8 mouse cellular contexts compared by ENCODE assay signal in the genomic region with DNA sequence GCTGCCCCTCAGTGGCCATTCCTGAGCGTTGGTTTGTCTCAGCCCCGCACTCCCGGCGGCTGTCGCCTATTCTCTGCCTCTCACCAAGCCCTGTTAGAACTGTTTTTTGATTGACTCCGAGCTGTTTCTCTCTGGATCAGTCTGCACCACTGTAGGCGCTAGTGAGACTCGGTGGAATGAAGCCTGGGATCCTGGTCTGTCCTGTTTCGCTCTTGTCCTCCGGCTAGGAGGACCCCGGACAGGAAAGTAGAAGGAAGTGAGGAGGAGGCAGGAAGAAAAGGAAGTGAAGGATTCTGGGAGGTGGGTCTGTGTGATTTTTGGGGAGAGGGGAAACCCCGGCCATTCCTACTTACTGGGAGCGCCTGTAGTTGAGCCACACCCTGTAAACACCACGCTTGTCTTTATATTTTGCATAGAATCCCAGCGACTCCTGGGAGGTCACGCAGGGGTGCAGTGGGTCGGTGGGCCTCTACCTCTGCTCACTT. TPM values are rescaled to one million over a fixed set of nuclear protein-coding genes. Genes with fewer than 3 reads are reported as not detected.
DNase-seq lines count a peak whose midpoint lies in the region; ATAC-seq lines count a peak whose summit lies in the region.

No protein-coding gene starts in this region.

- H3K27ac ChIP-seq in lung, embryonic 16.5 days (ENCODE audit: low read length), result peak overlapping the region; percentile 72

- peak overlapping the region; percentile 87 for H3K9ac ChIP-seq in lung, embryonic 16.5 days (ENCODE audit: low read length)

- no peaks in the 10 kb centered on the region for H3K9me3 ChIP-seq in lung, embryonic 16.5 days (ENCODE audit: control insufficient read depth, low read length)

- peaks cover 15% of the 10 kb centered on the region for H3K4me1 ChIP-seq in lung, embryonic 16.5 days (replicated peaks; ENCODE audit: control insufficient read depth, insufficient read depth, low read length)

- peak overlapping the region; percentile 88 for H3K4me3 ChIP-seq in lung, embryonic 16.5 days (ENCODE audit: low read length)

- ATAC-seq in granulocyte monocyte progenitor cell, adult 5-6 weeks (replicated peaks; ENCODE audit: poor library complexity, severe bottlenecking), result peak; percentile 29
- ATAC-seq in lung, embryonic 16.5 days (ENCODE audit: low read depth), result peak; percentile 47

- peak overlapping the region; percentile 89 for H3K4me2 ChIP-seq in lung, embryonic 16.5 days (ENCODE audit: low read depth, low read length)

- under 1% methylated on average over 17 of the region's 17 CpGs for WGBS in lung, embryonic 16.5 days

- peaks cover 3% of the 10 kb centered on the region; the same call in 1 of the 2 replicates for H3K27me3 ChIP-seq in lung, embryonic 16.5 days (ENCODE audit: control insufficient read depth, insufficient read depth, low read depth, low read length)

- peak; percentile 54 for DNase-seq in urinary bladder, postnatal 14 days (ENCODE audit: low spot score)
- no peak for DNase-seq in urinary bladder, postnatal 4 days (ENCODE audit: low spot score in 2 of 2)
- peak; percentile 52 for DNase-seq in cerebellum, adult 8-10 months
- peak; percentile 74 for DNase-seq in kidney, adult 18-20 months
- peak; percentile 64 for DNase-seq in retina, embryonic 14.5 days (ENCODE audit: low spot score)
- DNase-seq in layer of hippocampus, adult 11-12 months (ENCODE audit: low spot score), result no peak

- H3K36me3 ChIP-seq in lung, embryonic 16.5 days (ENCODE audit: control insufficient read depth, insufficient read depth, low read length), result peaks cover 8% of the 10 kb centered on the region

RNA-seq across cellular contexts. Expression of gene Pheta1, which starts 0.7 kb away (rescaled TPM):
- total RNA-seq in granulocyte monocyte progenitor cell, adult 5-6 weeks (2014; fragmentation: Nextera tagmentation), result 0.62 and 2.6 TPM in 2 replicates
- 1.1 and 2.2 TPM in 2 replicates for total RNA-seq in granulocyte monocyte progenitor cell, adult 5-6 weeks (2017)
- polyA plus RNA-seq in lung, embryonic 16.5 days (2015; fragmentation: Nextera tagmentation; extraction: Ambion mirVana), result 23.0 and 23.2 TPM in 2 replicates

RNA-seq across cellular contexts. Expression of gene Sh2b3, which starts 10.6 kb away (rescaled TPM):
- total RNA-seq in granulocyte monocyte progenitor cell, adult 5-6 weeks (2014; fragmentation: Nextera tagmentation), result 31.5 and 32.8 TPM in 2 replicates
- total RNA-seq in granulocyte monocyte progenitor cell, adult 5-6 weeks (2017), result 11.9 and 12.5 TPM in 2 replicates
- 15.9 and 16.9 TPM in 2 replicates for polyA plus RNA-seq in lung, embryonic 16.5 days (2015; fragmentation: Nextera tagmentation; extraction: Ambion mirVana)

Comparison
In these comparisons a context has a peak if more than half of its experiments do, and no peak if none do; other contexts are left out.
1. DNase-seq: peak in urinary bladder, postnatal 14 days (single experiment), cerebellum, adult 8-10 months (single experiment), kidney, adult 18-20 months (single experiment) and retina, embryonic 14.5 days (single experiment); none in urinary bladder, postnatal 4 days (0 of 2) and layer of hippocampus, adult 11-12 months (single experiment).